Mouse (Mus musculus) midbrain, embryonic 11.5 days (tissue): ENCODE results near the gene Rpsa. TPM values are rescaled to one million over a fixed set of nuclear protein-coding genes. Genes with fewer than 3 reads are reported as not detected.

Source experiments
- ATAC-seq: fragments of 200-750 bp; cut with Nextera tagmentation; 2 replicates; pipeline ENCODE4 v1.8.0; 2017; ENCODE audit warnings: moderate TSS enrichment, moderate library complexity; ENCODE audit not compliant: low FRiP score
- DNase-seq: peaks from one replicate; pipeline ENCODE4 v3.0.0; 2015; ENCODE audit warnings: low spot score; ENCODE audit errors: missing footprints
- H3K27ac ChIP-seq: fragments of 300-500 bp; sonication (generic); 2 replicates; pipeline ENCODE4 v1.5.1; 2014; ENCODE audit warnings: low read depth, low read length
- H3K27me3 ChIP-seq: fragments of 300-500 bp; sonication (generic); 2 replicates; pipeline ENCODE4 v1.6.1; 2014; ENCODE audit warnings: mild to moderate bottlenecking, low read length, moderate library complexity, mixed read lengths; ENCODE audit not compliant: control insufficient read depth, insufficient read depth
- H3K36me3 ChIP-seq: fragments of 300-500 bp; sonication (generic); 2 replicates; pipeline ENCODE4 v1.6.1; 2014; ENCODE audit warnings: mild to moderate bottlenecking, low read length, moderate library complexity, mixed read lengths; ENCODE audit not compliant: control insufficient read depth, insufficient read depth
- H3K4me1 ChIP-seq: fragments of 300-500 bp; sonication (generic); 2 replicates; pipeline ENCODE4 v1.6.1; 2014; ENCODE audit warnings: low read length; ENCODE audit not compliant: control insufficient read depth, insufficient read depth
- H3K4me2 ChIP-seq: fragments of 300-500 bp; sonication (generic); 2 replicates; pipeline ENCODE4 v1.6.1; 2014; ENCODE audit warnings: mild to moderate bottlenecking, moderate library complexity
- H3K4me3 ChIP-seq: fragments of 300-500 bp; sonication (generic); 2 replicates; pipeline ENCODE4 v1.5.1; 2014; ENCODE audit warnings: low read depth, low read length
- H3K9ac ChIP-seq: fragments of 300-500 bp; sonication (generic); 2 replicates; pipeline ENCODE4 v1.6.1; 2014; ENCODE audit warnings: low read length
- H3K9me3 ChIP-seq: fragments of 300-500 bp; sonication (generic); 2 replicates; pipeline ENCODE4 v1.6.1; 2016; ENCODE audit warnings: low read length; ENCODE audit not compliant: control insufficient read depth
- WGBS: fragments of 180-500 bp; shearing (Covaris S2); extraction: QIAGEN DNeasy Blood & Tissue Kit; methylation state at CpG from one replicate; pipeline ENCODE4 v1.1.7; 2014; 5-methylcytosine and 5-hydroxymethylcytosine counted together
- polyA plus RNA-seq: library from polyadenylated mRNA; unstranded; fragments of >200 nt; fragmentation: Nextera tagmentation; extraction: Ambion mirVana; gene quantifications from 2 replicates; pipeline ENCODE4 v1.2.1, GENCODE M21; 2014

Gene Rpsa
- polyA plus RNA-seq = 1,378 and 1,482 TPM in 2 replicates

DNA sequence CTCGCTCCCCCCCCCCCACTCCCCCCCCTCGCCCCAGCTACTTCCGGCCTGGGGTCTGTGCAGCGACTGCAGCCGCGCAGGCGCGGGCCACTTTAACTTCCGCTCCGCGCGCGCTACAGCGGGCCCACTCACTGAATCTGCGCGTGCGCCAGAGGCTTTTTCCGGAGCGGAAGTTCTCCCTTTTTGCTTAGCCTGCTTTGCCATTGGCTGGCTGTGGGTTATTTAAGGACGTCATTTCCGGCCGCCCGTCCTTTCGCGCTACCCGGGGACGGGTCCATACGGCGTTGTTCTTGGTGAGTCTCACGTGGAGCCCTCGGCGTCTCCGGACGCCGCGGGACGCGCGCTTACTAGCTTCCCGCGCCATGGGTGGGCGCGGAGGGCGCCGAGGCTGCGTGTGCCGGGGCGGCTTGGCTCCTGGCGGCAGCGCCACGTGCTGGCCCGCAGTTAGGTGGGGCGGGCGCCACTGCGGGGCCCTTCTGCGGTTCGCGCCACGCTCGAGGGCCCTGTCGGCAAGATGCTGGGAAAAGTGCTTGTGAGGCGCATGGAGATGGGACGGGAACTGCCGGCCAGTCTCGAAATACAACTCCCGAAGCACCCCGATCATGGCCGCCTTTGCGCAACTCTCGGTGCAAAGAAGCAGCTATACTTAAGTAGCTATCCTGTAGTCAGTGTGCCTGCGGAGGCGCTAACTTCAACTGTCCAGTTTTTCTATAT is at the start of gene Rpsa:
Rpsa (plus strand) TSS at position 152 of the 714 bp plus-strand sequence.
- ATAC-seq = peak; percentile 96
- H3K36me3 ChIP-seq = peaks cover 18% of the 10 kb centered on the region

DNA sequence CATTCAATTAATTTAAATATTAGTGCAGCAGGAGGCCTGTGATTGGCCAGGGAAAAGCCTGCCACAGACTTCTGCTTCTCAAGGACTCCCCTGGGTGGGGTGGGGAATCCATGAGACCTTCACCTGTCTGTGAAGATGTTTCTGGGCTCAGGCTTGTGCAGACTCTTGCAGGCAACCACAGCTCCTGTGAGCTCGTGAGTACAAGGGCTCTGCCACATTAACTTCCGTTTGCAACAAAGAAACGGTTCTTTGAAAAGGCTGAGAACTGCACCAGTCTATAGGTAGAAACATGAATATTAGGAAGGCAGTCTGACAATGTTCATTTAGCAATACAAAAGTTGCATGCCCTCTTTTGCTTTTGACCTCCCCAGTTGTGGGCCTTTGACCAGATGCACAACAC is 49.2 kb upstream of the Rpsa start:
- Histone ChIP-seq H3K27me3 (no peaks in the 10 kb centered on the region), H3K9ac (no peak overlapping the region), H3K36me3 (no peaks in the 10 kb centered on the region), H3K4me3 (no peak overlapping the region), H3K4me1 (no peaks in the 10 kb centered on the region), H3K4me2 (no peak overlapping the region), H3K9me3 (no peaks in the 10 kb centered on the region), H3K27ac (no peak overlapping the region)
- WGBS = 79% methylated on average over 3 of the region's 3 CpGs
- peak; percentile 72 for DNase-seq
- ATAC-seq = no peak

More for the DNA sequence above, at the start of gene Rpsa:
- DNase-seq = peak; percentile 99
- H3K9ac ChIP-seq = peak within 1 kb of the TSS; percentile 100
- H3K4me2 ChIP-seq = peak within 1 kb of the TSS; percentile 58
- H3K27ac ChIP-seq = peak within 1 kb of the TSS; percentile 69
- H3K9me3 ChIP-seq = no peaks in the 10 kb centered on the region
- no peaks in the 10 kb centered on the region for H3K27me3 ChIP-seq
- peak within 1 kb of the TSS; percentile 100 for H3K4me3 ChIP-seq
- H3K4me1 ChIP-seq = peaks cover 9% of the 10 kb centered on the region; the same call in 1 of the 2 replicates
- WGBS = under 1% methylated on average over 72 of the region's 72 CpGs

GRCm38 (mm10) chr9:120079901-120080300 is 47.6 kb upstream of the Rpsa start:
- DNase-seq (no peak), ATAC-seq (no peak)
- Histone ChIP-seq H3K36me3 (no peaks in the 10 kb centered on the region), H3K4me2 (no peak overlapping the region), H3K9me3 (no peaks in the 10 kb centered on the region), H3K4me3 (no peak overlapping the region), H3K9ac (no peak overlapping the region), H3K27me3 (no peaks in the 10 kb centered on the region), H3K4me1 (no peaks in the 10 kb centered on the region), H3K27ac (no peak overlapping the region)
- 82% methylated on average over 7 of the region's 7 CpGs for WGBS

DNA sequence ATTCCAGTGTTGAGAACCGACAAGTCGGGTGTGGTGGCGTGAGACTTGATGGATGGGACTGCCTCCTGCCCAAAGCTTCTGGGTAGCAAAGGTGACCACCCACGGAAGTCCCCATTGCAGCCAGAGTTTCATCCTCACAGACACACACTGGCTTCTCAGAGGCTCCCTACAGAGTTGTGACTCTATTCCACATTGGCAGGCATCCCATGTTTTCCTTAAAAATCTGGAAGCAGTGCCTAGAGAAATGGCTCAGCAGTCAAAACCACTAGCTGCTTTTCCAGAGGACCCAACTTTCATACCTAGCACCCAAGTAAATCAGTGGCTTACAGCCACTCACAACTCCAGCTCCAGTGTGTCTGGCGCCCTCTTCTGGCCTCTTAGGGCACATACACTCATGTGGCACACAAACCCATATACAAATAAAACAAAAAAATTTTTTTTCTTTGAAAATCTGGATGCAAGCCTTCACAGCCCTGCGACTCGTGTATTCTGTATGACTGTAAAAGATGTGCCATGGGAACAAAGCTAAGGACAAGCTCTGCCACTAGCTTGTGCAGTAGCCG is 46.9 kb upstream of the Rpsa start:
- H3K36me3 ChIP-seq = no peaks in the 10 kb centered on the region
- no peak for ATAC-seq
- DNase-seq = peak; percentile 33
- H3K27me3 ChIP-seq = no peaks in the 10 kb centered on the region
- H3K4me2 ChIP-seq = no peak overlapping the region
- H3K4me3 ChIP-seq = no peak overlapping the region
- H3K27ac ChIP-seq = no peak overlapping the region
- H3K9ac ChIP-seq = no peak overlapping the region
- 84% methylated on average over 8 of the region's 8 CpGs for WGBS
- H3K9me3 ChIP-seq = no peaks in the 10 kb centered on the region
- no peaks in the 10 kb centered on the region for H3K4me1 ChIP-seq

GRCm38 (mm10) chr9:120081247-120081646 is 46.2 kb upstream of the Rpsa start:
- Histone ChIP-seq H3K27ac (no peak overlapping the region), H3K27me3 (no peaks in the 10 kb centered on the region), H3K4me3 (no peak overlapping the region), H3K36me3 (no peaks in the 10 kb centered on the region), H3K4me2 (no peak overlapping the region), H3K4me1 (no peaks in the 10 kb centered on the region), H3K9ac (no peak overlapping the region), H3K9me3 (no peaks in the 10 kb centered on the region)
- ATAC-seq (no peak), DNase-seq (no peak)
- 72% methylated on average over 6 of the region's 6 CpGs for WGBS

GRCm38 (mm10) chr9:120081967-120082366 is 45.5 kb upstream of the Rpsa start:
- Histone ChIP-seq H3K4me3 (no peak overlapping the region), H3K27me3 (no peaks in the 10 kb centered on the region), H3K4me1 (no peaks in the 10 kb centered on the region), H3K9me3 (no peaks in the 10 kb centered on the region), H3K4me2 (no peak overlapping the region), H3K36me3 (no peaks in the 10 kb centered on the region), H3K9ac (no peak overlapping the region), H3K27ac (no peak overlapping the region)
- ATAC-seq (no peak), DNase-seq (peak; percentile 44)
- 83% methylated on average over 5 of the region's 5 CpGs for WGBS

- H3K9ac ChIP-seq = no peak overlapping the region
- no peaks in the 10 kb centered on the region for H3K4me1 ChIP-seq
- H3K27ac ChIP-seq = no peak overlapping the region
- ATAC-seq = no peak
- H3K36me3 ChIP-seq = no peaks in the 10 kb centered on the region
- H3K27me3 ChIP-seq = no peaks in the 10 kb centered on the region
- DNase-seq = no peak
- no peaks in the 10 kb centered on the region for H3K9me3 ChIP-seq
- H3K4me2 ChIP-seq = no peak overlapping the region
- no peak overlapping the region for H3K4me3 ChIP-seq
- WGBS = 81% methylated on average over 4 of the region's 4 CpGs
Measured at GRCm38 (mm10) chr9:120082691-120083090, 44.8 kb upstream of the Rpsa start.

DNA sequence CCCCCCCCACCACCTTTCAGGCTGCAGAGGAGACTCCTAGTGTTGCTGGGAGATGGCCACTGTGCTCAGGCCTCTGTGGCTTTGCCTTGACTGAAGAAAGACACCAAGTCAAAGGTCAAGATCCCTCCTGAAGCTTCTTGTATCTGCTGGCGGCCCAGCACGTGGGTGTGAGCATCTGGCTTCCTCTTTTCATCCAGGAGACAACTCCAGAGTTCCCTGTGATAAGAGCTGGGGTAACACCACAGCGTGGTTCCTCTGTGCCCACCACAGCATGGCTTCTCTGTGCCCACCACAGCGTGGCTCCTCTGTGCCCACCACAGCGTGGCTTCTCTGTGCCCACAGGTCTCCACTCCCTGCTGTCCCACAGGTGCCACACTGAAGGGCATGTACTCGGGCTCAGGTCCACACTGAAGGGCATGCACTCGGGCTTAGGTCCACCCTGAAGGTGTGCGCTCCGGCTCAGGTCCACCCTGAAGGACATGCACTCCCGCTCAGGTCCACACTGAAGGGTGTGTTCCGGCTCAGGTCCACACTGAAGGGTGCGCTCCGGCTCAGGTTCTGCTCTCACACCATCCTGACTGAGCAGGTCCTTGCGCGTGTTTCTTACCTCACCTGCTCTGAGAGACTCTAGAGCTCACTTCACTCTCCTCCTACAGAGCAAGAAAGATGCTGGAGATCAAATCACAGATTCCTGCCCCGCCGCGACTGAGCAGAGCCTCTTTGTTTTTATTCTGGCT is 44.2 kb upstream of the Rpsa start:
- DNase-seq = peak; percentile 47
- 83% methylated on average over 18 of the region's 18 CpGs for WGBS

DNA sequence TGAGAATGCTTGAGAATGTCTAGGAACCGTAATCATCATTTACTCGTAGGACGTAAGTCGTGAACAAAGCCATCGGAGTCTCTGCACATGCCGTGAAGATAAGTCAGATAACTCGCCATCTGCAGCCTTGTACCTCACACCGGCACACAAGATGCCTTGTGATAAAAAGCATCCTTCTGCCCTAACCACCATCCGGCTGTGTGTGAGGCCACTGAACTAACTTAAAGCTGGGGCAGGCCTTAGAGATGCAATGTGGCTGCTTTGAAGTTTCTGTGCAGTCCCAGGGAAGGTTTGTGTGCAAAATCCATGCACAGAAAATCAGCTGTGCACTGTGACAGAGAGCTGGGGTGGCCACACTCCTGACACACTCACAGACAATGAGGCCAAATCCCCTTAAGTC is 43.1 kb upstream of the Rpsa start:
- no peak for ATAC-seq
- peak; percentile 21 for DNase-seq
- Histone ChIP-seq H3K4me1 (no peaks in the 10 kb centered on the region), H3K36me3 (no peaks in the 10 kb centered on the region), H3K27ac (no peak overlapping the region), H3K9me3 (no peaks in the 10 kb centered on the region), H3K9ac (no peak overlapping the region), H3K4me2 (no peak overlapping the region), H3K27me3 (no peaks in the 10 kb centered on the region), H3K4me3 (no peak overlapping the region)
- WGBS = 88% methylated on average over 9 of the region's 9 CpGs

More for the DNA sequence above, 44.2 kb upstream of the Rpsa start:
- no peak overlapping the region for H3K27ac ChIP-seq
- H3K9me3 ChIP-seq = no peaks in the 10 kb centered on the region
- H3K27me3 ChIP-seq = no peaks in the 10 kb centered on the region
- no peak overlapping the region for H3K9ac ChIP-seq
- H3K4me2 ChIP-seq = no peak overlapping the region
- H3K4me3 ChIP-seq = no peak overlapping the region
- H3K36me3 ChIP-seq = no peaks in the 10 kb centered on the region
- H3K4me1 ChIP-seq = no peaks in the 10 kb centered on the region
- no peak for ATAC-seq
